Mouse (Mus musculus) CH12.LX (cell line): ENCODE measurements at regions not wholly inside any gene's neighbourhood (a gene's known extent, or its start where the extent isn't known, plus 50 kb on each side); places are given as distances from the start of the nearest gene placed in this dataset.

Experiments
- DNase-seq: peaks from one replicate; pipeline ENCODE4 v3.0.0-alpha.2; 2013; ENCODE audit errors: extremely low read depth
- H3K27ac ChIP-seq: 2 replicates; pipeline ENCODE4 v1.5.1; 2012; ENCODE audit warnings: low read depth, mild to moderate bottlenecking, control low read depth, moderate library complexity; ENCODE audit not compliant: insufficient read depth
- H3K27me3 ChIP-seq: replicated peaks from 2 replicates; pipeline ENCODE3; 2012; ENCODE audit warnings: inconsistent platforms
- H3K36me3 ChIP-seq, 2 experiments: replicated peaks in 1 of 2; 2 replicates each; pipeline versions ENCODE3 to v1.6.1; 2012; ENCODE audit warnings: inconsistent platforms in 1 of 2, low read length in 1 of 2, mild to moderate bottlenecking in 1 of 2, mixed read lengths in 1 of 2, moderate library complexity in 1 of 2; ENCODE audit not compliant: control insufficient read depth in 1 of 2, insufficient read depth in 1 of 2
- H3K4me1 ChIP-seq, 2 experiments: 2 replicates each; pipeline ENCODE4 v1.6.1; 2012; ENCODE audit warnings: inconsistent platforms in 1 of 2, moderate library complexity in 1 of 2; ENCODE audit not compliant: insufficient read depth in 2 of 2, control insufficient read depth in 1 of 2
- H3K4me2 ChIP-seq: 2 replicates; pipeline ENCODE4 v1.6.1; 2012; ENCODE audit warnings: low read depth, mild to moderate bottlenecking, control low read depth; ENCODE audit not compliant: poor library complexity, insufficient read depth, severe bottlenecking
- H3K4me3 ChIP-seq, 3 experiments: fragments of 150-350 bp in 1 of 3; sonication (generic) in 1 of 3; replicated peaks in 1 of 3; 2 replicates each; pipeline versions ENCODE3 to v1.5.1; 2011 to 2012; ENCODE audit warnings: low read depth in 2 of 3, low read length in 2 of 3, mild to moderate bottlenecking in 2 of 3, moderate library complexity in 2 of 3, control low read depth in 1 of 3, improper control_type of control experiment in 1 of 3, inconsistent platforms in 1 of 3, mixed read lengths in 1 of 3; ENCODE audit not compliant: poor library complexity in 1 of 3
- H3K79me2 ChIP-seq: replicated peaks from 2 replicates; pipeline ENCODE4 v1.6.1; 2012; ENCODE audit warnings: mild to moderate bottlenecking, moderate library complexity; ENCODE audit not compliant: control insufficient read depth, poor library complexity, insufficient read depth, severe bottlenecking; ENCODE audit errors: extremely low read depth
- H3K9ac ChIP-seq: 2 replicates; pipeline ENCODE4 v1.6.1; 2012; ENCODE audit warnings: low read depth, mild to moderate bottlenecking, control low read depth, moderate library complexity; ENCODE audit not compliant: insufficient read depth
- H3K9me3 ChIP-seq: replicated peaks from 2 replicates; pipeline ENCODE3; 2012; ENCODE audit warnings: low read length, inconsistent platforms, mixed read lengths
- BHLHE40 ChIP-seq: IDR thresholded peaks from 2 replicates; pipeline ENCODE4 v1.6.1; 2011; ENCODE audit warnings: mild to moderate bottlenecking, low read depth, low read length, improper control_type of control experiment
- CHD2 ChIP-seq: IDR thresholded peaks from 2 replicates; pipeline ENCODE4 v1.6.1; 2011; ENCODE audit warnings: low read length, improper control_type of control experiment
- CTCF ChIP-seq, 2 experiments: IDR thresholded peaks in 1 of 2; conservative IDR thresholded peaks in 1 of 2; 2 replicates each; pipeline ENCODE4 v1.5.1; 2011 to 2012; ENCODE audit warnings: low read depth in 2 of 2, low read length in 2 of 2, improper control_type of control experiment in 1 of 2, inconsistent platforms in 1 of 2, mild to moderate bottlenecking in 1 of 2, moderate library complexity in 1 of 2
- E2F4 ChIP-seq: IDR thresholded peaks from 2 replicates; pipeline ENCODE4 v1.6.1; 2011; ENCODE audit warnings: low read depth, low read length, improper control_type of control experiment; ENCODE audit not compliant: insufficient replicate concordance
- ELF1 ChIP-seq: IDR thresholded peaks from 2 replicates; pipeline ENCODE4 v1.6.1; 2014; ENCODE audit warnings: low read depth, mild to moderate bottlenecking, inconsistent platforms, low read length, improper control_type of control experiment
- GABPA ChIP-seq: IDR thresholded peaks from 2 replicates; pipeline ENCODE4 v1.6.1; 2012; ENCODE audit warnings: low read depth, low read length, improper control_type of control experiment, inconsistent platforms; ENCODE audit not compliant: insufficient replicate concordance
- HCFC1 ChIP-seq: IDR thresholded peaks from 2 replicates; pipeline ENCODE4 v1.6.1; 2012; ENCODE audit warnings: low read depth, mild to moderate bottlenecking, inconsistent platforms, low read length, improper control_type of control experiment
- JUN ChIP-seq: IDR thresholded peaks from 2 replicates; pipeline ENCODE4 v1.6.1; 2011; ENCODE audit warnings: low read depth, mild to moderate bottlenecking, low read length, improper control_type of control experiment, moderate library complexity; ENCODE audit not compliant: insufficient read depth
- JUND ChIP-seq: conservative IDR thresholded peaks from 2 replicates; pipeline ENCODE4 v1.6.1; 2011; ENCODE audit warnings: low read depth, low read length, improper control_type of control experiment
- KAT2A ChIP-seq: IDR thresholded peaks from 2 replicates; pipeline ENCODE4 v1.6.1; 2012; ENCODE audit warnings: low read length, improper control_type of control experiment, inconsistent platforms; ENCODE audit not compliant: insufficient replicate concordance
- MAFK ChIP-seq: IDR thresholded peaks from 2 replicates; pipeline ENCODE4 v1.6.1; 2011; ENCODE audit warnings: low read length, improper control_type of control experiment; ENCODE audit not compliant: insufficient replicate concordance
- MAX ChIP-seq: IDR thresholded peaks from 2 replicates; pipeline ENCODE4 v1.6.1; 2011; ENCODE audit warnings: low read length, improper control_type of control experiment
- MAZ ChIP-seq: IDR thresholded peaks from 2 replicates; pipeline ENCODE4 v1.6.1; 2012; ENCODE audit warnings: low read depth, mild to moderate bottlenecking, inconsistent platforms, low read length, improper control_type of control experiment, moderate library complexity
- NRF1 ChIP-seq: IDR thresholded peaks from 2 replicates; pipeline ENCODE4 v1.6.1; 2014; ENCODE audit warnings: low read depth, mild to moderate bottlenecking, inconsistent platforms, low read length, improper control_type of control experiment, moderate library complexity
- PAX5 ChIP-seq: IDR thresholded peaks from 2 replicates; pipeline ENCODE4 v1.6.1; 2012; ENCODE audit warnings: low read length, inconsistent platforms, mixed read lengths
- RAD21 ChIP-seq: IDR thresholded peaks from 2 replicates; pipeline ENCODE4 v1.6.1; 2011; ENCODE audit warnings: low read depth, mild to moderate bottlenecking, low read length, improper control_type of control experiment, moderate library complexity
- SIN3A ChIP-seq: IDR thresholded peaks from 2 replicates; pipeline ENCODE4 v1.6.1; 2012; ENCODE audit warnings: low read length, improper control_type of control experiment, inconsistent platforms
- SMC3 ChIP-seq: IDR thresholded peaks from 2 replicates; pipeline ENCODE4 v1.6.1; 2011; ENCODE audit warnings: low read depth, low read length, improper control_type of control experiment
- TBP ChIP-seq: conservative IDR thresholded peaks from 2 replicates; pipeline ENCODE4 v1.6.1; 2011; ENCODE audit warnings: low read depth, low read length, improper control_type of control experiment
- UBTF ChIP-seq: IDR thresholded peaks from 2 replicates; pipeline ENCODE4 v1.6.1; 2012; ENCODE audit warnings: low read depth, mild to moderate bottlenecking, inconsistent platforms, low read length, improper control_type of control experiment, moderate library complexity
- USF2 ChIP-seq: conservative IDR thresholded peaks from 2 replicates; pipeline ENCODE4 v1.6.1; 2011; ENCODE audit warnings: low read depth, low read length, improper control_type of control experiment
- ZKSCAN1 ChIP-seq: IDR thresholded peaks from 2 replicates; pipeline ENCODE4 v1.6.1; 2012; ENCODE audit warnings: low read depth, inconsistent platforms, low read length, improper control_type of control experiment, borderline replicate concordance
- ZMIZ1 ChIP-seq: IDR thresholded peaks from 2 replicates; pipeline ENCODE4 v1.6.1; 2012; ENCODE audit warnings: low read depth, mild to moderate bottlenecking, inconsistent platforms, low read length, improper control_type of control experiment
- ZNF384 ChIP-seq: IDR thresholded peaks from 2 replicates; pipeline ENCODE4 v1.6.1; 2012; ENCODE audit warnings: low read depth, low read length, improper control_type of control experiment, inconsistent platforms
- dilution Hi-C: fragments of 300-500 bp; cut with MboI; formaldehyde crosslinking; loops from 2 replicates; pipeline ENCODE4 v1.14.3; 2020; ENCODE audit warnings: low sequenced_read_pairs; ENCODE audit not compliant: extremely low pct_unique_long_range_greater_than_20kb, extremely low pct_ligation_motif_present
- in situ Hi-C: fragments of 300-500 bp; cut with MboI; formaldehyde crosslinking; loops from 3 replicates; pipeline ENCODE4 v1.14.3; 2019; ENCODE audit warnings: low sequenced_read_pairs, low pct_ligation_motif_present, low pct_unique_long_range_greater_than_20kb, mixed read lengths

DNA sequence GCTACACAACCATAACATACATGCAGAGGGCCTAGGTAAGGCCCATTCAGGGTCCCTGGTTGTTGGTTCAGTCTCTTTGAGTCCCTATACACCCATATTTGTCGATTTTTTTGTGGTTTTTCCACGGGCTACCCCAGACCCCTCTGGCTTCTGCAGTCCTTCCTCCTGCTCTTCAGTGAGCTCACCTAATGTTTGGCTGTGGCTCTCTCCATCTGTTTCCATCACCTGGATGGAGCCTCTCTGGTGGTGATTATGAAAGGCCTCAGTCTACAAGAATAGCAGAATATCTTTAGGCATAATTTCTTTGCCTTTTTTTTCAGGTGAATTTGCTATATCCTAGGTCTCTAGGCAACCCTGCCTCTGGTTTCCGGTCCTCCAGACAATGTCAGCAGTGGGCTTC, 373.9 kb upstream of the Slc7a11 start:
- Histone ChIP-seq H3K27ac (no peak overlapping the region), H3K9ac (no peak overlapping the region), H3K4me3 (no peak overlapping the region), H3K27me3 (no peaks in the 10 kb centered on the region), H3K4me2 (no peak overlapping the region), H3K79me2 (no peaks in the 10 kb centered on the region), H3K9me3 (no peaks in the 10 kb centered on the region), H3K4me1 (no peaks in the 10 kb centered on the region), H3K36me3 (no peaks in the 10 kb centered on the region)
- dilution Hi-C loops: no loop called here
- in situ Hi-C loops: no loop called here
- TF ChIP-seq PAX5 (no peak), E2F4 (no peak), ELF1 (no peak), HCFC1 (no peak), RAD21 (no peak), CHD2 (no peak), KAT2A (no peak)
- DNase-seq: no peak

DNA sequence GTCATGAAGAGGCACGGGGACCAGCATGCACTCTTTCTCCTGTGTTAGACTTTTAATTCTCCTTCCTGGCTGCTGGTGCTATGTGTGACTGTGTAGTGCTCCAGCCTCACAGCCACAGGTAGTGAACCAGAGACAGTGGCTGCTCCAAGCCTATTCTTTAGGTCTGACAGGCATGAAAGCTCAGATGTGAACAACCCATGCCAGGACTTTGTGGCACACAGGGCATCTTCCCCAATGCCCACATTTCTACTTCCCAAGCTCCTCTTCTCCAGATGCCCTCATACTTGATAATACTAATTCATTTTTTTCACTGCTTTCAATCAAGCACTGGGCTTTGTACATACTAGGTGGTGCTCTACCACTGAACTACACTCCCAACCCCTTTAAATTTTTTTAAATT, 377.4 kb upstream of the Slc7a11 start:
- Histone ChIP-seq H3K9ac (no peak overlapping the region), H3K4me1 (no peaks in the 10 kb centered on the region), H3K27ac (no peak overlapping the region), H3K4me2 (no peak overlapping the region), H3K27me3 (no peaks in the 10 kb centered on the region), H3K9me3 (no peaks in the 10 kb centered on the region), H3K79me2 (no peaks in the 10 kb centered on the region), H3K36me3 (no peaks in the 10 kb centered on the region), H3K4me3 (no peak overlapping the region)
- in situ Hi-C loops: no loop called here
- DNase-seq: no peak
- no peak for TF ChIP-seq SIN3A
- no peak for TF ChIP-seq JUND
- TF ChIP-seq TBP: no peak
- TF ChIP-seq MAX: no peak
- no peak for TF ChIP-seq NRF1
- no peak for TF ChIP-seq ZKSCAN1
- no peak for TF ChIP-seq ZNF384
- no peak for TF ChIP-seq BHLHE40
- TF ChIP-seq ELF1: no peak
- no peak for TF ChIP-seq SMC3
- TF ChIP-seq ZMIZ1: no peak
- TF ChIP-seq PAX5: no peak
- no peak for TF ChIP-seq MAFK
- TF ChIP-seq CTCF (conservative IDR thresholded peaks at IDR 0.05 in 1 of 2, IDR thresholded peaks at IDR 0.05 in 1 of 2; ENCODE audit: low read depth in 2 of 2, low read length in 2 of 2): no peak
- no peak for TF ChIP-seq USF2
- no peak for TF ChIP-seq JUN
- TF ChIP-seq UBTF: no peak
- no peak for TF ChIP-seq GABPA
- TF ChIP-seq MAZ: no peak
- dilution Hi-C loops: no loop called here
